10 mouse cellular contexts compared by ENCODE assay signal in genomic region chr7:44890737-44891136, GRCm38 (mm10). TPM values are rescaled to one million over a fixed set of nuclear protein-coding genes. Genes with fewer than 3 reads are reported as not detected.
DNase-seq lines count a peak whose midpoint lies in the region; ATAC-seq and TF ChIP-seq lines count a peak whose summit lies in the region.
"Had no signal": no experiment of that assay in that cellular context is flagged by ENCODE, and none has a peak within 500 bp of the region (broad histone marks: within the 10 kb centered on the region; RNA-seq: fewer than 3 reads in every experiment).

No protein-coding gene starts in this region.

- H3K9me3 ChIP-seq in heart, postnatal 0 days (replicated peaks; ENCODE audit: control insufficient read depth, low read length), result no peaks in the 10 kb centered on the region
- no peaks in the 10 kb centered on the region for H3K9me3 ChIP-seq in hindbrain, embryonic 13.5 days
- no peaks in the 10 kb centered on the region for H3K9me3 ChIP-seq in midbrain, embryonic 14.5 days (ENCODE audit: control insufficient read depth, low read length)

- H3K4me3 ChIP-seq in heart, postnatal 0 days (ENCODE audit: low read depth, low read length), result no peak overlapping the region; the same call in 1 of the 2 replicates
- peak overlapping the region; percentile 1; the same call in 1 of the 2 replicates for H3K4me3 ChIP-seq in brown adipose tissue, adult 24 weeks (ENCODE audit: insufficient read depth, low read depth, low read length)
- peak overlapping the region; percentile 90 for H3K4me3 ChIP-seq in hindbrain, embryonic 13.5 days
- H3K4me3 ChIP-seq in midbrain, embryonic 14.5 days (replicated peaks; ENCODE audit: low read depth, low read length), result peak overlapping the region; percentile 59

- no peak for TF ChIP-seq CTCF in heart, postnatal 0 days (IDR thresholded peaks at IDR 0.05; ENCODE audit: low read depth)

- WGBS in heart, postnatal 0 days, result 56% methylated on average over 4 of the region's 4 CpGs
- 49% methylated on average over 4 of the region's 4 CpGs for WGBS in hindbrain, embryonic 13.5 days
- WGBS in midbrain, embryonic 14.5 days, result 63% methylated on average over 4 of the region's 4 CpGs

- peaks cover 4% of the 10 kb centered on the region; the same call in 1 of the 2 replicates for H3K36me3 ChIP-seq in heart, postnatal 0 days (replicated peaks; ENCODE audit: control insufficient read depth, insufficient read depth, low read length)
- peaks cover 33% of the 10 kb centered on the region for H3K36me3 ChIP-seq in hindbrain, embryonic 13.5 days
- H3K36me3 ChIP-seq in midbrain, embryonic 14.5 days (ENCODE audit: control insufficient read depth, insufficient read depth, low read length), result peaks cover 37% of the 10 kb centered on the region

- no peaks in the 10 kb centered on the region for H3K27me3 ChIP-seq in heart, postnatal 0 days (ENCODE audit: control insufficient read depth, insufficient read depth, low read length)
- H3K27me3 ChIP-seq in hindbrain, embryonic 13.5 days, result no peaks in the 10 kb centered on the region
- no peaks in the 10 kb centered on the region for H3K27me3 ChIP-seq in midbrain, embryonic 14.5 days (ENCODE audit: control insufficient read depth, insufficient read depth, low read length)
- H3K27me3 ChIP-seq: Patski had no signal

- ATAC-seq in heart, postnatal 0 days (ENCODE audit: insufficient read depth, low read depth), result no peak
- ATAC-seq in hindbrain, embryonic 13.5 days (ENCODE audit: low FRiP score), result no peak
- ATAC-seq in midbrain, embryonic 14.5 days (ENCODE audit: low FRiP score, low TSS enrichment), result no peak
- ATAC-seq: Patski had no signal

- no peak for DNase-seq in heart, postnatal 0 days (ENCODE audit: low spot score)
- no peak for DNase-seq in heart, postnatal 14 days
- peak; percentile 37 for DNase-seq in midbrain, embryonic 14.5 days
- no peak for DNase-seq in natural killer cell, adult 2 months (ENCODE audit: low spot score in 2 of 2)
- no peak for DNase-seq in right cerebral cortex, postnatal 36 days (ENCODE audit: low spot score in 2 of 2)
- DNase-seq in Muller cell, postnatal 12 days (ENCODE audit: inconsistent ontology term), result no peak
- DNase-seq: embryo, embryonic 11 days had no signal

- H3K9ac ChIP-seq in heart, postnatal 0 days (replicated peaks; ENCODE audit: low read depth, low read length), result no peak overlapping the region
- H3K9ac ChIP-seq in hindbrain, embryonic 13.5 days, result peak overlapping the region; percentile 95
- H3K9ac ChIP-seq in midbrain, embryonic 14.5 days (replicated peaks; ENCODE audit: low read length), result peak overlapping the region; percentile 74

- H3K4me2 ChIP-seq in heart, postnatal 0 days (ENCODE audit: low read depth, low read length), result peak overlapping the region; percentile 91
- H3K4me2 ChIP-seq in hindbrain, embryonic 13.5 days, result peak overlapping the region; percentile 91
- peak overlapping the region; percentile 95 for H3K4me2 ChIP-seq in midbrain, embryonic 14.5 days (ENCODE audit: low read length)

- intact Hi-C loops in heart, postnatal 14 days (cut with DNase I), result no loop called here

- H3K4me1 ChIP-seq in heart, postnatal 0 days (ENCODE audit: control insufficient read depth, insufficient read depth), result peaks cover 47% of the 10 kb centered on the region
- peaks cover 6% of the 10 kb centered on the region; the same call in 1 of the 2 replicates for H3K4me1 ChIP-seq in brown adipose tissue, adult 24 weeks (ENCODE audit: control insufficient read depth, insufficient read depth, insufficient read length, low read length)
- H3K4me1 ChIP-seq in hindbrain, embryonic 13.5 days (replicated peaks), result peaks cover 71% of the 10 kb centered on the region
- H3K4me1 ChIP-seq in midbrain, embryonic 14.5 days (ENCODE audit: control insufficient read depth, insufficient read depth, low read length), result peaks cover 38% of the 10 kb centered on the region

- no peak for TF ChIP-seq EP300 in heart, postnatal 0 days (IDR thresholded peaks at IDR 0.05; ENCODE audit: low read depth)

- no peak overlapping the region for H3K27ac ChIP-seq in heart, postnatal 0 days (ENCODE audit: low read depth)
- H3K27ac ChIP-seq in brown adipose tissue, adult 24 weeks (replicated peaks; ENCODE audit: low read depth, low read length), result no peak overlapping the region
- H3K27ac ChIP-seq in hindbrain, embryonic 13.5 days, result peak overlapping the region; percentile 99; the same call in 1 of the 2 replicates
- 0 out of 2 replicates have a peak overlapping the region, but pooled peaks have one; percentile 20 for H3K27ac ChIP-seq in midbrain, embryonic 14.5 days (replicated peaks; ENCODE audit: low read depth, low read length)

RNA-seq across cellular contexts. Expression of gene Med25, which starts 1.8 kb away (rescaled TPM):
- total RNA-seq in heart, postnatal 0 days (2014; rRNA removed; ENCODE audit: low replicate concordance), result 112 and 136 TPM in 2 replicates
- 69.0 and 73.3 TPM in 2 replicates for polyA plus RNA-seq in heart, postnatal 0 days (2015; fragmentation: Nextera tagmentation; extraction: Ambion mirVana)
- total RNA-seq in heart, postnatal 14 days (2021), result 10 to 100 TPM; 60.3 to 68.6 TPM
- 21.6 and 21.8 TPM in 2 replicates for polyA plus RNA-seq in brown adipose tissue, adult 24 weeks (2012; ENCODE audit: insufficient read depth, insufficient read length, missing spikeins)
- polyA plus RNA-seq in hindbrain, embryonic 13.5 days (2015; fragmentation: Nextera tagmentation; extraction: Ambion mirVana), result 142 and 147 TPM in 2 replicates
- polyA plus RNA-seq in midbrain, embryonic 14.5 days (2014; fragmentation: Nextera tagmentation; extraction: Ambion mirVana), result 114 and 128 TPM in 2 replicates

RNA-seq across cellular contexts. Expression of gene Fuz, which starts 5.1 kb away (rescaled TPM):
- 25.0 and 50.8 TPM in 2 replicates for total RNA-seq in heart, postnatal 0 days (2014; rRNA removed; ENCODE audit: low replicate concordance)
- polyA plus RNA-seq in heart, postnatal 0 days (2015; fragmentation: Nextera tagmentation; extraction: Ambion mirVana), result 10.0 and 12.0 TPM in 2 replicates
- 10 to 100 TPM in 1 of 2 experiments, 1 to 10 TPM in 1; 9.0 to 18.1 TPM for total RNA-seq in heart, postnatal 14 days (2021)
- 12.7 and 17.1 TPM in 2 replicates for polyA plus RNA-seq in brown adipose tissue, adult 24 weeks (2012; ENCODE audit: insufficient read depth, insufficient read length, missing spikeins)
- polyA plus RNA-seq in hindbrain, embryonic 13.5 days (2015; fragmentation: Nextera tagmentation; extraction: Ambion mirVana), result 19.3 and 19.8 TPM in 2 replicates
- 16.7 and 17.2 TPM in 2 replicates for polyA plus RNA-seq in midbrain, embryonic 14.5 days (2014; fragmentation: Nextera tagmentation; extraction: Ambion mirVana)

RNA-seq across cellular contexts. Expression of gene Ptov1, which starts 21.1 kb away (rescaled TPM):
- total RNA-seq in heart, postnatal 0 days (2014; rRNA removed; ENCODE audit: low replicate concordance), result 335 and 364 TPM in 2 replicates
- polyA plus RNA-seq in heart, postnatal 0 days (2015; fragmentation: Nextera tagmentation; extraction: Ambion mirVana), result 246 and 248 TPM in 2 replicates
- total RNA-seq in heart, postnatal 14 days (2021), result 100 to 1,000 TPM; 149 to 160 TPM
- 68.5 and 73.6 TPM in 2 replicates for polyA plus RNA-seq in brown adipose tissue, adult 24 weeks (2012; ENCODE audit: insufficient read depth, insufficient read length, missing spikeins)
- 495 and 503 TPM in 2 replicates for polyA plus RNA-seq in hindbrain, embryonic 13.5 days (2015; fragmentation: Nextera tagmentation; extraction: Ambion mirVana)
- 480 and 508 TPM in 2 replicates for polyA plus RNA-seq in midbrain, embryonic 14.5 days (2014; fragmentation: Nextera tagmentation; extraction: Ambion mirVana)

RNA-seq across cellular contexts. Expression of gene Pnkp, which starts 33.8 kb away (rescaled TPM):
- total RNA-seq in heart, postnatal 0 days (2014; rRNA removed; ENCODE audit: low replicate concordance), result 43.6 and 45.9 TPM in 2 replicates
- polyA plus RNA-seq in heart, postnatal 0 days (2015; fragmentation: Nextera tagmentation; extraction: Ambion mirVana), result 24.5 and 27.2 TPM in 2 replicates
- 10 to 100 TPM; 17.6 to 18.8 TPM for total RNA-seq in heart, postnatal 14 days (2021)
- 15.7 and 20.2 TPM in 2 replicates for polyA plus RNA-seq in brown adipose tissue, adult 24 weeks (2012; ENCODE audit: insufficient read depth, insufficient read length, missing spikeins)
- polyA plus RNA-seq in hindbrain, embryonic 13.5 days (2015; fragmentation: Nextera tagmentation; extraction: Ambion mirVana), result 34.1 and 35.8 TPM in 2 replicates
- polyA plus RNA-seq in midbrain, embryonic 14.5 days (2014; fragmentation: Nextera tagmentation; extraction: Ambion mirVana), result 28.8 and 30.4 TPM in 2 replicates

RNA-seq across cellular contexts. Expression of gene Ap2a1, which starts 38.6 kb away (rescaled TPM):
- 63.1 and 99.0 TPM in 2 replicates for total RNA-seq in heart, postnatal 0 days (2014; rRNA removed; ENCODE audit: low replicate concordance)
- 36.2 and 37.1 TPM in 2 replicates for polyA plus RNA-seq in heart, postnatal 0 days (2015; fragmentation: Nextera tagmentation; extraction: Ambion mirVana)
- 10 to 100 TPM; 74.5 to 82.2 TPM for total RNA-seq in heart, postnatal 14 days (2021)
- 21.5 and 23.0 TPM in 2 replicates for polyA plus RNA-seq in brown adipose tissue, adult 24 weeks (2012; ENCODE audit: insufficient read depth, insufficient read length, missing spikeins)
- 105 and 108 TPM in 2 replicates for polyA plus RNA-seq in hindbrain, embryonic 13.5 days (2015; fragmentation: Nextera tagmentation; extraction: Ambion mirVana)
- 124 and 133 TPM in 2 replicates for polyA plus RNA-seq in midbrain, embryonic 14.5 days (2014; fragmentation: Nextera tagmentation; extraction: Ambion mirVana)

Comparison
In these comparisons a context has a peak if more than half of its experiments do, and no peak if none do; other contexts are left out.
1. H3K27ac ChIP-seq: peak in hindbrain, embryonic 13.5 days (single experiment) and midbrain, embryonic 14.5 days (single experiment); none in heart, postnatal 0 days (single experiment) and brown adipose tissue, adult 24 weeks (single experiment).
2. Peak in every context shown above with its lines, with median percentiles within 50 percentile points of each other: H3K4me2 ChIP-seq.